Mouse (Mus musculus) hindbrain, embryonic 14.5 days (tissue): ENCODE results near the gene Ttc12. TPM values are rescaled to one million over a fixed set of nuclear protein-coding genes. Genes with fewer than 3 reads are reported as not detected.

Experiments
- ATAC-seq: fragments of 200-750 bp; cut with Nextera tagmentation; 2 replicates; pipeline ENCODE4 v1.8.0; 2017; ENCODE audit warnings: moderate number of reproducible peaks, mild to moderate bottlenecking, moderate TSS enrichment, moderate library complexity; ENCODE audit not compliant: low FRiP score
- DNase-seq: peaks from one replicate; pipeline ENCODE4 v3.0.0-alpha.2; 2015; ENCODE audit warnings: low spot score
- H3K27ac ChIP-seq: fragments of 300-500 bp; sonication (generic); 2 replicates; pipeline ENCODE4 v1.5.1; 2014; ENCODE audit warnings: mild to moderate bottlenecking, moderate library complexity
- H3K27me3 ChIP-seq: fragments of 300-500 bp; sonication (generic); 2 replicates; pipeline ENCODE4 v1.6.1; 2014; ENCODE audit warnings: mild to moderate bottlenecking, low read length, mixed read lengths; ENCODE audit not compliant: control insufficient read depth, insufficient read depth
- H3K36me3 ChIP-seq: fragments of 300-500 bp; sonication (generic); replicated peaks from 2 replicates; pipeline ENCODE4 v1.6.1; 2014; ENCODE audit not compliant: control insufficient read depth, insufficient read depth
- H3K4me1 ChIP-seq: fragments of 300-500 bp; sonication (generic); replicated peaks from 2 replicates; pipeline ENCODE4 v1.6.1; 2014; ENCODE audit warnings: antibody characterized with exemption, low read length, mixed read lengths; ENCODE audit not compliant: control insufficient read depth, insufficient read depth
- H3K4me2 ChIP-seq: fragments of 300-500 bp; sonication (generic); replicated peaks from 2 replicates; pipeline ENCODE4 v1.6.1; 2014; ENCODE audit warnings: mild to moderate bottlenecking, moderate library complexity
- H3K4me3 ChIP-seq: fragments of 300-500 bp; sonication (generic); replicated peaks from 2 replicates; pipeline ENCODE4 v1.5.1; 2014; ENCODE audit warnings: mild to moderate bottlenecking, low read length
- H3K9ac ChIP-seq: fragments of 300-500 bp; sonication (generic); 2 replicates; pipeline ENCODE4 v1.6.1; 2014
- H3K9me3 ChIP-seq: fragments of 300-500 bp; sonication (generic); 2 replicates; pipeline ENCODE4 v1.6.1; 2016; ENCODE audit warnings: low read length; ENCODE audit not compliant: control insufficient read depth
- whole genome bisulfite sequencing: fragments of 180-500 bp; shearing (Covaris S2); extraction: QIAGEN DNeasy Blood & Tissue Kit; methylation state at CpG from one replicate; pipeline ENCODE4 v1.1.7; 2014; 5-methylcytosine and 5-hydroxymethylcytosine counted together
- polyA plus RNA-seq: library from polyadenylated mRNA; unstranded; fragments of >200 nt; fragmentation: Nextera tagmentation; extraction: Ambion mirVana; gene quantifications from 2 replicates; pipeline ENCODE4 v1.2.1, GENCODE M21; 2014

The Ttc12 gene
- polyA plus RNA-seq, 1 experiment from 2014 or later = 2.7 TPM

DNA sequence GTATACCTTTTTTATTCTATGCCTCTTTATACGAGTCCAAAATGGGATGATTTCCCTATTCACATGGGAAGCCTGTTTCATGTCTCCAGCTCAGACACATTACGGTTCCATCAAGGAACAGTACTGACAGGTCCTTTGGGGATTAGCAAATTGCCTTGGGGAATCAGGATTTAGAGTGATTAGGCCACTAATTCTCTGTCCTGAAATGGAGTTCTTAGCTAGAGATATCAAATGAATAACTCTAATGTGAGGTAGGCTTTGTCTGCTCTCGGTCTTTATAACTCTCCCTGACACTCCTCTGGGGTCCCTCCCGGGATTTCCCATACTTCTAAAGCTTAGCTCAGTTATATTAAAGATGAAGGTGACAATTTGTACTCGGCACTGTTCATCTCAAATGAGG is 42.0 kb upstream of the Ttc12 start:
- H3K4me3 ChIP-seq = no peak overlapping the region
- H3K9ac ChIP-seq = no peak overlapping the region
- H3K9me3 ChIP-seq = no peaks in the 10 kb centered on the region
- DNase-seq (no peak), ATAC-seq (no peak)
- H3K4me1 ChIP-seq = peaks cover 14% of the 10 kb centered on the region; the same call in 1 of the 2 replicates
- H3K36me3 ChIP-seq = peaks cover 56% of the 10 kb centered on the region
- no peak overlapping the region for H3K4me2 ChIP-seq
- WGBS = 41% methylated on average over 5 of the region's 5 CpGs
- H3K27me3 ChIP-seq = no peaks in the 10 kb centered on the region
- no peak overlapping the region for H3K27ac ChIP-seq

GRCm38 (mm10) chr9:49527340-49527739 is 41.3 kb upstream of the Ttc12 start:
- no peak for ATAC-seq
- DNase-seq = no peak
- no peak overlapping the region for H3K4me2 ChIP-seq
- peaks cover 58% of the 10 kb centered on the region for H3K36me3 ChIP-seq
- H3K9ac ChIP-seq = no peak overlapping the region
- no peaks in the 10 kb centered on the region for H3K27me3 ChIP-seq
- H3K27ac ChIP-seq = peak overlapping the region; percentile 47
- H3K4me3 ChIP-seq = no peak overlapping the region
- 41% methylated on average over 8 of the region's 8 CpGs for WGBS
- H3K9me3 ChIP-seq = no peaks in the 10 kb centered on the region
- peaks cover 14% of the 10 kb centered on the region; the same call in 1 of the 2 replicates for H3K4me1 ChIP-seq

DNA sequence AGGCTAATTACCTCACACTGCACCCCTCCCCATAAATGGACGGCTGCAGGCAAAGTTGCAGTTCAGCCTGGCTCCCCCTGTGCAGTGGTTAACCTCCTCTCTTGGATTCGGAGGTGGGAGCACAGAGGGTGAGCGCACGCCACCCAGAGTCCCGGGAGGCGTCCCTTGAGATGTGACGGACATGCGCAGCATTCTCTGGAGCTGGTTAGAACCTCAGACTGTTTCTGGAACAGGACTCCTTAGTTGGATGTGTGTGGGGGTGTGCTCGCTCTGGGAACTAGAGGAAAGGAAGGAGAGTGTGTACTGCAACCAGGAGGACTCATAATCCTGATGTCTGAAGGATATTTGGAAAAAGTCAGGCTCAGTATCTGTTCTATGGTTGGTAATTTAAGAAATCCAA is 38.7 kb upstream of the Ttc12 start:
- H3K4me2 ChIP-seq = no peak overlapping the region
- no peak for DNase-seq
- H3K9ac ChIP-seq = no peak overlapping the region
- H3K36me3 ChIP-seq = peaks cover 59% of the 10 kb centered on the region
- 67% methylated on average over 9 of the region's 9 CpGs for WGBS
- H3K9me3 ChIP-seq = no peaks in the 10 kb centered on the region
- ATAC-seq = no peak
- no peak overlapping the region for H3K27ac ChIP-seq
- no peaks in the 10 kb centered on the region for H3K27me3 ChIP-seq
- H3K4me3 ChIP-seq = no peak overlapping the region
- H3K4me1 ChIP-seq = peaks cover 14% of the 10 kb centered on the region; the same call in 1 of the 2 replicates

DNA sequence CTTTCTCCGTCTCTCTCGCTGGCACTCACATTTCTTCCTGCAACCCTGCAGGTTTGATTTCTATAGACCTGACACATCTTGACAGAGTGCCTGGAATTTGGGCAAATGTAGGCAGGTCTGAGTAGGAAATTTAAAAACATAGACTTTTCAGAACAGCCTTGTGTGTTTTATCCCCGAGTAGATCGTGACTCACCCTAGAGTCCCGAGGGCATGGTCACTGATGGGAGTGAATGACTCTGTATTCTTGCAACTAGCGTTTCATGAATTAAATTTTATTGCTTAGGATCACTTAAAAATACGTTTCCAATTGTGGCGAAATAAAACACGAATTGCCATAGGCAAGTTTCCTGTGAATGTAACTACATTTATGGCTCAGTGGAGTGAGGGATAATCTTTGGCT is 37.9 kb upstream of the Ttc12 start:
- Histone ChIP-seq H3K27ac (no peak overlapping the region), H3K27me3 (no peaks in the 10 kb centered on the region), H3K4me1 (0 out of 2 replicates have a peak, but pooled peaks cover 8% of the 10 kb centered on the region), H3K36me3 (peaks cover 67% of the 10 kb centered on the region), H3K4me2 (no peak overlapping the region), H3K9me3 (no peaks in the 10 kb centered on the region), H3K9ac (no peak overlapping the region), H3K4me3 (no peak overlapping the region)
- WGBS = 80% methylated on average over 9 of the region's 9 CpGs
- ATAC-seq (no peak), DNase-seq (no peak)

DNA sequence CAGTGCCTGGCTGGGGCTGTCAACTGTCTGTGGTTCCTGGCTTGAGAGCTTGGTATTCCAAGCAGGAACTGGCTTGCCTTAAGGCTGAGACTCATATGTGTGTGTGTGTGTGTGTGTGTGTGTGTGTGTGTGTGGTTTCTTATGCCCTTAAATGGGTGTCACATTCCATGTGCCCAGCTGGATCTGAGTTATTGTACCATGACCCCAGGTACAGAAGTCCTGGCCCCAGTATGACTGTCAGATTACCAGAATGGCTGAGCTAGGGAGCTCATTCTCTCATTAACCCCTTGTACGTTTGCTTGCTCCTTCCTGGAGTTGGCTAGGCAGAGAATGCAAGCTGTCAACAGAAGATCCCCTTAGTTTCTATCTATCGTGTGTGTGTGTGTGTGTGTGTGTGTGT is 28.3 kb upstream of the Ttc12 start:
- ATAC-seq (no peak), DNase-seq (no peak)
- Histone ChIP-seq H3K27me3 (no peaks in the 10 kb centered on the region), H3K27ac (no peak overlapping the region), H3K4me1 (no peaks in the 10 kb centered on the region), H3K9ac (no peak overlapping the region), H3K4me2 (no peak overlapping the region), H3K36me3 (peaks cover 90% of the 10 kb centered on the region), H3K4me3 (no peak overlapping the region), H3K9me3 (no peaks in the 10 kb centered on the region)
- 73% methylated on average over 2 of the region's 2 CpGs for WGBS

DNA sequence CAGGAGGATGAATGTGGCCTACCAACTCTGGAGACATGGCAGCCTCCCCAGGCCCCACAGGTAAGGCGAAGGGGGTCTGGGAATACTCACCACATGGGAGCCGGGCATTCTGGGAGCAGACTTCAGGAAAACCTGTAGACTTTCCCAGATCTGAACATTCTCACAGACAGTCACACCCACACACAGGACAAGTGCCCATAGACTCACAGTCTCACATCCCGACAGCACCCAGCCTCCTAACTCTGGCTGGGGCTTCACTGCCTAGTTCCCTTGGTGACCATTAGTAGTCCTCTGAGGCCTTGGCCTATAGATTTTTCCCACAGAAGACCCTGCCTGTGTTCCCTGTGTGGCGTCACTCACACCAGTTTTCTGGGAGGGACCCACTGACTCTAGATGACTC is 24.6 kb upstream of the Ttc12 start:
- WGBS = 95% methylated on average over 4 of the region's 4 CpGs
- Histone ChIP-seq H3K9me3 (no peaks in the 10 kb centered on the region), H3K4me1 (no peaks in the 10 kb centered on the region), H3K36me3 (peaks cover 93% of the 10 kb centered on the region), H3K27me3 (no peaks in the 10 kb centered on the region), H3K27ac (no peak overlapping the region), H3K4me2 (no peak overlapping the region), H3K9ac (no peak overlapping the region), H3K4me3 (no peak overlapping the region)
- DNase-seq (no peak), ATAC-seq (no peak)

DNA sequence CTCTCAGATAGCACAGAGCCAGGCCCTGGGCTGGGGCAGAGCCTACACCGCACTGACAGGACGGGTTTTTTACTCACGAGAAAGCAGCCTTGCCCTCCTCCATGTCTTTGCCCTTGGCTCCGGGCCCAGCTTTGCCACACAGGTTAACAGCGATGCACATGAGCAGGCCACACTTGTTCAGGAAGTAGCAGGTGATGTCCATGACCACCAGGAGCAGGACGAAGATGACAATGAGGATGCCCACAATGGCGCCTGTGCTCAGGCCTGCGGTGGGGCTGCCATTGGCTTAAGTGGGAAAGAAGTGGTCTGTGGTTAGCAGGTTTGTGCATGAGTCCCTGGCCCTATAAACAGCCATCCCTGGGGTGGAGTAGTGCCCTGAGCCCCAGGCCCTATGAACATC is 23.6 kb upstream of the Ttc12 start:
- DNase-seq = no peak
- Histone ChIP-seq H3K27me3 (no peaks in the 10 kb centered on the region), H3K9ac (no peak overlapping the region), H3K4me2 (no peak overlapping the region), H3K27ac (no peak overlapping the region), H3K4me1 (no peaks in the 10 kb centered on the region), H3K9me3 (no peaks in the 10 kb centered on the region), H3K36me3 (peaks cover 94% of the 10 kb centered on the region), H3K4me3 (no peak overlapping the region)
- ATAC-seq = no peak
- 95% methylated on average over 8 of the region's 8 CpGs for WGBS

DNA sequence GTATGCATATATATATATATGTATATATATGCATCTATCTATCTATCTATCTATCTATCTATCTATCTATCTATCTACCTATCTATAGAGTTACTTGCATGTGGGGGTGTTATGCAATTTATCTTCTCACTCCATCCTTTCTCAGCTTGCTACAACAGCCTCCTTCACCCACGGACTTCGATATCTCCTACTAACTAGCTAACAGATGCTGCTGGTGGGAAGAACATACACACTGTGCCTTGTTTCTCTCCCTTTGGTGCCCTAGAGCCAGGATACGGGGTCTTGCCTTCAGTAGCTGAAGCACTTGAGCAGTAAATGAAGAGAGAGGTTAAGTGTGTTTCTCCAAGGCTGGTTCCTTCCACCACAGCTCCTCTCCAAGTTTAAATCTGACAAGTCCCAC is 23.1 kb upstream of the Ttc12 start:
- 100% methylated on average over 3 of the region's 3 CpGs for WGBS

DNA sequence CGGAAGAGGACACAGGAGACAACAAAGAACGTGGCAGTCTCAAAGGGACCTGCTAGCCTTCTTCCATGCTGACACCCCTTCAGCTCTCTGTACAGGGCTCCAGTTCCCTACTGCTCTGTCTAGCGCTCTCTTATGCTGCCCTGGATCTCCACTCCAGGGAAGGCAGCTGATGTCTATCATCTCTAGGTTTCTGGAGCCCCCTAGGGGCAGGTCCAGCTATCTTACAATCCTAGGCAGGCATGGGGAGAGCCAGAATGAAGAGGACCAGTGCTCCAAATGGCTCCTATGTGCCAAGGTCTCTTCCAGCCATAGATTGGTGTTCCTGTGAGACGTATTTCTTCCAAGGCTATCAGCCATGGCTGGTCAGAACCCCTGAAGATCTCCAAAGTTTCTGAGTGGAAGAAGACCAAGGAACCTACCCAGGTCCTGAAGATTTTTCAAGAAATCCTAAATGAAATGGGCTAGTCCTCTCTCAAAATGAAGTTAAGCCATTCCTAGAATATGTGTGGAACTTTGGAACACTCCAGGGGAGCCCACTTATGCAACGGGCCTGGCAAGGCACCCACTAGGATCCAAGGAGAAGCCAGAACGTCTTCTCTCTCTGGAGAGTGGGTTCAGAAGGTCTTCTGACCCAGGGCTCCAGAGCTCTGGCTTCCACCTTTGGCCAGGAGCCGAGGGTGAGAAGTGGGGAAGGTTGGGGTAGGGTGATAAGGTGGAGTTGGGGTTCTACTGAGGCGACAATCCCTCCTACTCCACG is 22.0 kb upstream of the Ttc12 start:
- peaks cover 96% of the 10 kb centered on the region for H3K36me3 ChIP-seq
- DNase-seq (no peak), ATAC-seq (no peak)
- WGBS = 88% methylated on average over 9 of the region's 9 CpGs
- no peak overlapping the region for H3K9ac ChIP-seq
- H3K27me3 ChIP-seq = no peaks in the 10 kb centered on the region
- H3K4me1 ChIP-seq = no peaks in the 10 kb centered on the region
- H3K4me3 ChIP-seq = no peak overlapping the region
- no peak overlapping the region for H3K4me2 ChIP-seq
- no peaks in the 10 kb centered on the region for H3K9me3 ChIP-seq
- no peak overlapping the region for H3K27ac ChIP-seq

More for the DNA sequence above, 23.1 kb upstream of the Ttc12 start:
- Histone ChIP-seq H3K27ac (no peak overlapping the region), H3K4me3 (no peak overlapping the region), H3K36me3 (peaks cover 96% of the 10 kb centered on the region), H3K4me1 (no peaks in the 10 kb centered on the region), H3K27me3 (no peaks in the 10 kb centered on the region), H3K9me3 (no peaks in the 10 kb centered on the region), H3K9ac (no peak overlapping the region), H3K4me2 (no peak overlapping the region)
- ATAC-seq (no peak), DNase-seq (no peak)

DNA sequence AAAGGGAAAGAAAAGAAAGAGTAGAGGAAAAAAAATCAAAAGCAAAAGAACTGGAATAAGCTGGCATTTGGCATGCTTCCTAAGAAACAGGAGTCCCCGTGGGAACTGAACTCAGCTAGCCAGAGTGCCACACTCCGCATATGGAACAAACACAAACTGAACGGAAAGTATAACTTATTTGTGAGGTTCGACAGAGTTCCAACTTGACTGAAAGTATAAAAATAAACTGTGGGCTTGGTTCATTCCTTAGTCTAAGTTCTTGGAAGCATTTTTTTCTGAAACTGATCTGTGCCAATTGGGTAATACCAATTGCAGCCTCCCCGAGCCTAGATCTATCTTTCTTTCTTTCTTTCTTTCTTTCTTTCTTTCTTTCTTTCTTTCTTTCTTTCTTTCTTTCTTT is 18.6 kb upstream of the Ttc12 start:
- no peak overlapping the region for H3K4me3 ChIP-seq
- no peaks in the 10 kb centered on the region for H3K4me1 ChIP-seq
- DNase-seq = no peak
- no peaks in the 10 kb centered on the region for H3K9me3 ChIP-seq
- H3K27me3 ChIP-seq = no peaks in the 10 kb centered on the region
- H3K4me2 ChIP-seq = no peak overlapping the region
- no peak overlapping the region for H3K9ac ChIP-seq
- no peak overlapping the region for H3K27ac ChIP-seq
- peaks cover 75% of the 10 kb centered on the region for H3K36me3 ChIP-seq
- WGBS = 73% methylated on average over 5 of the region's 5 CpGs
- ATAC-seq = no peak
